Mouse (Mus musculus): ENCODE measurements at regions not wholly inside any gene's neighbourhood (a gene's known extent, or its start where the extent isn't known, plus 50 kb on each side); places are given as distances from the start of the nearest gene placed in this dataset.
"Not testable (repeated sequence)": the region's sequence is repeated elsewhere in the genome, so short reads cannot be mapped to it uniquely, and the experiment has no call there.

DNA sequence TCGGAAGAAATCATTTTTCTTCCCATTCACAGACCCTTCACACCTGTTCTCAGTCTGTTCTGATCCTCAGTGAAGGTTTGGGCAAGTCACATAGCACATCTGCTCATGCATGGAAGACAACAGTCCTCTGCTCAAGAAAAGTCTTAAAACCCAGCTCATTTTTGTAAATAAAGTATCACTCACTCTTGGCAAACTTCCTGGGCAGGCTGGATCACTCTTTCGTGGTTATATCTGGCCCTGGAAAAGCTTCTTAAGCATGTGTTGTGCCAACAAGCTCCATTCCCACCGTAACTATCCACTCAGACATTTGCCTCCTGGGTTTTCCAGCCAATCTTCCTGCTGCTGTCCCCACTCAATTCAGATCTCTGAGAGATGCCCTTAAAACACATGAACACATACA lies 103.2 kb upstream of the Cep85l start:
- no peak for DNase-seq (ENCODE audit: low spot score)

DNA sequence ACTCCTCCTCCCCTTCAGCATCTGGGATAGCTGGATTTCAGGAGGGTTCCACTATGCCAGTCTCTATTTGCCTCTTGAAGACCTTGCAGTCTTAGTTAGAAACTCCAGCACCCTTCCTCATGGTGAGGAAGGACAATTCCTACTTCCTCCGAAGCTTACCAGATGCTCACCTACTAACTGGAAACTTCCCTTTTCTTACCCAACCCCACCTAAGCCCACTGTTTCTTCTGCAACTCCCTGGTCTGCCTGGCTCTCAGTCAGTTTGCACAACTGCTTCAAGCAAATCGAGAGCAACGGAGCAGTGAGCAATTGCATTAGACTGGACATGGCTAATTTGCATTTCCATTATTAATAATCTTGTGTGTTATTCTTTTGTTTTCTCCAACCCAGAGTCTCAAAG lies 90.5 kb upstream of the Cep85l start:
- no peak for DNase-seq (ENCODE audit: low spot score)

DNA sequence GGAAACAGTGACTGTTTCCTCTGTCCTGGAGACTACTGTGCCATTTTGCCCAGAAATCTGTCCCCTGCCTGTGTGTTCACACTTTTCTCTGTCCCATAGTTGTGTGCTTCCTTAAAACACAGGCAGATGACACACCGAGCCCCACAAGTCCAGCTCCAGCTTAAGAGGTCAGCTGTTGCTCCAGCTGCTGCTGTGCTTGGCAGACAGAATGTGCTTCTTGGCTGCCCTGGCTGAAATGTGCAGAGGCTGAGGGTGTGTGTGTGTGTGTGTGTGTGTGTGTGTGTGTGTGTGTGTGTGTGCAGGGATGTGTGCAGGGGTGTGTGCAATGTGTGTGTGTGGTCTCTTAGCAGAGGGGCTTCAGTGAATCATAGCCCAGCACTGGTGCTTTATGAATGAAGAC lies 89.9 kb upstream of the Cep85l start:
- DNase-seq (ENCODE audit: low spot score): peak; percentile 54

DNA sequence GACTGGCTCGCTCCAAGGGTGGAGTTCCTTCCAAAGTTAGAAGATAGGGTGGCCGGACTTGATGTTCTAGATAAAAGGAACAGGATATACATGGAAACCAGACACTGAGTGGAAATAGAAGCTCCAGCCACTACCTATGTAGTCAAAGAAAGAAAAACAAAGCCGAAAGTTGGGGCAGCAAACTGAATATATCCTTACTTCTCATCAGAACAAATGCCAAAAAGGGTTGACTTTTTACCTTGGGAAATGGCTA lies 88.5 kb upstream of the Cep85l start:
- DNase-seq (ENCODE audit: low spot score): no peak

DNA sequence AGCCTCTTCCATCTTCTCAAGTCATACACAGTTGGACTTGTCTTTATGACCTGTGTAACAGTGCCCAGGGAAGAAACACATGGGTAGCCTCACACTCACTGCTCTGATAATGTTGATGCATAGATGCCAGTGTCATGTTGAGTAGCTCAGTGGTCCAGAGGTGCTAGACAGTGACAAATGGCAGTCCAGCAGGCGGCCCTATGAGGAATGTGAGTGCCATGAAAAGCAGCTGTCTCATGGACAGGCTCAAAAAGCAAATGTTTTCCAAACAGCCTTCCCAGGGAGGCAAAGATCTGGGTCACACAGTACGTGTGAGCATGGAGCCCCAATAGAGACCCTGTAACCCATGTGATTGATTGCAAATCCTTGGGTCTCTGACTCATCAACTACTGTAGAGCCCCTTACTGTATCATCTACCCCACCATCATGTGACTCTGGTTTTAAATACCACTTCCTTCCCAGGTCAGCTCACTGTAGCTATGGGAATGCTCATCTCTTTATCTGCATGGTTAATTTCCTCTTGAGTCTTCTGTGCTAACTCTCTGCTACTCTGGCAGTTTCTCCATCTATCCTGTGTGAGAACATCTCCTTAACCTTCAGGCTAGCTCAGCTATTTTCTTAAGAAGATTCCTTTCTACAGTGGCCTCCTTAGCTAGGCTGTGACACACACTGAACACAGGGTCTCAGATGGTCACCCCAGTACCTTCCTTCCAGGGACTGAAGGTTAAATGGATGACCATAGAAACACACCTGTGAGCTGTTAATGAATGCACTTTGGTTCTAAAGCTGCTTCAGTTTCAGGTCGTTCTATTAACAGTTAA lies 87.9 kb upstream of the Cep85l start:
- DNase-seq (ENCODE audit: low spot score): no peak

DNA sequence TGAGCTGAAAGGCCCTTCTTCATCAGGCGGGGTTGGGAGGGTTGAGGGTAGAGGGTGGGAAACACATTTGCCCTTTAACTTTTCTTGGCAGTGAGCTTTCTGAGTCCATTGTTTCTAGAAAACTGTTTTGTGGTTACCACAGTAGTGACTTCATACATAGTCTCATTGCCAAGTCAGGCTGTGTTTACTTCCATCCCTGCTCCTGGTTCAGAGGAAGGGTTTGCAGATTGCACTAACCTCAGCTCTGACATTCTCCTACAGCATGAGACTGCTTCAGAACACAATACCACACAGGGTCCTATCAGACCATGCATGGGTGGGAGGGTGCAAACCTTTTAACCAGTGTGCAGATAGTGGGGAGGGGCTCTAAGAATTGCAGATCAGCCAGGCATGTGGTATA lies 87.1 kb upstream of the Cep85l start:
- DNase-seq (ENCODE audit: low spot score): peak; percentile 63

DNA sequence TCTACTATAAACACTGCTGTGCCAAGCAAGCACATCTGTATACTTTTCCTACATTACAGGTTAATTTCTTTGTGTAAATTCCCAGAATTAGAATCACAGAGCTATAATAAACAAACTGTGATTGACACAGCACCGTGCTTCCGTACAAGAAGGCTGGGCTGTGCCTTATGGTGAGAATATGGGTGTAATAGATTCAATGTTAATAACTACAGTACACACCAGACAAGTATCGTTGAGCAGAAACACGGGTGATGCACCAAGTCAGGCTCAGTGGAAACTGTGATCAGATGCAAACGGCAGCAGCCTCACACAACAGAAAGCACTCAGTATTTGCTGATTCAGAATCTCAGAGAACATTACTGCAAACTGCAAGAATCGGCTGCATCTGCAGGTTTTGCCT lies 86.5 kb upstream of the Cep85l start:
- no peak for DNase-seq (ENCODE audit: low spot score)

DNA sequence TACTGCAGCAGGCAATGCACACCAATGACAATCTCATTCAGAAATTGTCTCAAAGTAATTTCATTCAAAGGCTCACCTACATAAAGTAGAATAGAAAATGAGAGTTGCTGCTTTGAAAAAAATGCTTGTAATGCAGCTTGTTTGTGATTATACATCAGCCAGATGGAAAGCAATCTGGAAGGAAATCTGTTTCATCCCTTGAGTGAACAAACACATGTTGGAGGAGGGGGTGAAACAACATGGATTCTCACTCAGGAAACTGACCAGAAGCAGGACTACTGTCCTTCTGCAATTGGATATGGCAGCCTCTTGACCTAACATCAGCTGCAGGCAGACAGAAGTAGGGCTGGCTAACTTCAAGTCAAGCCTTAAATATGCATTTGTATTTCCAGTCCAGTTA lies 84.8 kb upstream of the Cep85l start:
- no peak for DNase-seq (ENCODE audit: low spot score)

DNA sequence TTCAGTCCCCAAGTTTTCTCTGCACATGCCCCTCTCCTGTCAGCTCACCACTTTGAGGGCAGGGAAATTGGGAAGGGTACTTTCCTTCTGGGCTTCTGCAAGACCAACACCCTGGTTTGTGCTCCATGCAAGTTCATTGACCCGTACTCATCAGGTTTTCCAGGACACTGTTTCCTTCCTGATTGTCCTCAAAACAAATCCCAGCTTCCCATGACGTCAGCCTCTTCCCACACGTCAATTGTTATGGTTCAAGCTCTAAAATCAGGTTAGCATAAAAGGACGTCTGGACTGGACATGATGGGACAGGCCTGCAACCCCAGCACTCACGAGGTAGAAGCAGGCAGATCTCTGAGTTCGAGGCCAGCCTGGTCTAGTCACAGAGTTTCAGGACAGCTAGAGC lies 84.3 kb upstream of the Cep85l start:
- no peak for DNase-seq (ENCODE audit: low spot score)

DNA sequence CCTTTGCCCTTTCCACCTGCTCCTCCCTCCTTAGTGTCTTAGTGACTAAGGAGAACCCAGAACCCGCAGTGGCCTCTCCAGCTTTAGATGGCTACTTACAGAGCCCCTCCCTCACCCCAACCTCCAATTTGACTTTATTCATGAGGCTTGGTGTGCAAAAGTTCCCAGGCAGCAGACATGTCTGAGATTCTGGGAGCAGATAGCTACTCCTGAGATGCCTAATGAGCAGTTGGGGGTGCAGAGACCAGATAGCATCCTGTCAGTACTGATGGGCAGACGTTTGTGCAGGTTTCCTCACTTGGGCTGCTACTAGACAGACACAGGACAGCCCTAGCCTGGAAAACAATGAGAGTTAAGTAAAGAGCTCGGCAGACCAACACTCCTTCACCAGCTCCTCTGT lies 83.7 kb upstream of the Cep85l start:
- no peak for DNase-seq (ENCODE audit: low spot score)

DNA sequence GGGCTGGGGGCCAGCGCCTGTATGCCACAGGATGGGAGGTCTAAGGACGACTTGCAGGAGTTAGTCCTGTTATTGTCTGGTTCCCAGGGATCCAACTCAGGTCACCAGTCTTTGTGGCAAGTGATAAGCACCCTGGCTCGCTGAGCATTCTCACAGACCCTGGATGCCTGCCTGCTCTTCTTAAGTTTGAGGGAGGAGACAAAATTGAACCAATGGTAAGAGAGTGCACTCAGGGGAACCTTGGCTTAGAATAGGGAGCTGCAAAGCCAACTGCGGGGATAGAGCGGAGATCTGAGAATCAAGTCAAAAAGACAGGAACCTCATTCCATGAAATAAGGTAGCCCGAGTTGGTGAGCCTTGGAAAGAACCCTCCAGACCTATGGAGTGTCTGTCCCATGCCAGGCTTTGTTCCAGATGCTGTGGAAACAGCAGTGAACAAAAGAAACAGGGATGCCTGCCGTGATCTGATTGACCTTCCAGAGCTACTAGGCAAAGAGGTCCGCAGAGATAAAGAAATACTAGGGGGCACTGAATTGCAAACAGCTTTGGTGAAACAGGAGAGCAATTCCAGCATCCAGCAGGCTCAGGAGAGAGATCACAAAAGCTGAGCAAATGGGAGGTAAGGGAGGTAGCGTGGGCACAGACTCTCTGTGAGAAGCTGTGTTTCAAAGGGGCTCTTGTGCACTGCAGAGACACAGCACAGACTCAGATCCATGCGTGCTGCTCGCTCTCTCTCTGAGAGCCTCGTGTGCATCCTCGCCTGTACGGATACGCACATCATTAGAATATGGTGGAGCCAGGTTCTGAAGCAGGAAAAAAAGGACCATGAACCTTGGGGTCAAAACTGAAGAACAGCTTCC lies 82.9 kb upstream of the Cep85l start:
- DNase-seq (ENCODE audit: low spot score): peak; percentile 70

DNA sequence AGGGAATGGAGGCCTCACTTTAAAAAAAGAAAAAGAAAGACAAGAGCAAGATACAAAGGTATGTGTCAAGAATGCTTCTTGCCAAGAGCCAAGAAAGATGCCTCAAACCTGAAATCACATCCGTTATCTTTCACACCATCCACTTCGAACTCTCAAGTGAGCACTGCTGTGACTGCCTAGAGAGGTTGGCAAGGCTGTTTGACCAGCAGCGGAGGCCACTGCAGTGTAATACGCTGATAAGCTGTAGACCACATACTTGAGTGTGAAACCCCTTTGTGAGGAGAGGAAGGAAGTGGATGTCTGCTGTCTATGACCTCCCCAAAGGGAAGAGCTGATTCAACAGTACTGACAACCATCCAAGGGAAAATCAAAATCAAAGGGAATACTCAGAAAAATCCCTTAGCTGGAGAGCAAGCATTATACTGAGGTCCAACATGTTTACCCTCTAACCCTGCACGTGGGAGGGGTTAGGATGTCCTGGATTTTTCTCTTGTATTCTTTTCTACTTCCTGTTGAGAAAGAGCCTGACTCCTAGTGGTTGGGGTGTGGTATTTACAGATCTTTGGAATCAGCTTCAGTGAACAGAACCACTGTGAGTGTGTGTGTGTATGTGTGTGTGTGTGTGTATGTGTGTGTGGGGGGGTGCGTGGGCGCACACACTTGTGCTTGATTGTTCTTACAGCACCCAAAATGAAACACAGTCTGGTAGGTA lies 81.5 kb upstream of the Cep85l start:
- no peak for DNase-seq (ENCODE audit: low spot score)

DNA sequence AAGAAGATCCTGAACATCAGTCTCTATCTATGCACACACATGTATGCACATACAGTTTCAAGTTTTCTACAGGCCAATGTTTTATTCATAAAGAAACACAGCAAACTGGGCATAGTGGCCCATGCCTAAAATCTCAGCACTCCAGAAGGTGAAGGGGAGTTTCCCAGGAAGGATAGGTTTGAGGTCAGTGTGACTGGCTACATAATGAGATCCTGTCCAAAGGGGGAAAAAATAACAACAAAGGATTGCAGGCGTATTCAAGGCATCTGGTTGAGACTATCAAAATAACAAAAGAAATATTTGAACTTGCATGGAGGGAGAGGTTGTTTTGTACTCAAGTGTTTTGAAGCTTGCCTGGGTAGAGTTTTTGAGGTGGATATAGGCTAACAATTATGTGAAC lies 80.0 kb upstream of the Cep85l start:
- not testable (repeated sequence) for DNase-seq (ENCODE audit: low spot score)

DNA sequence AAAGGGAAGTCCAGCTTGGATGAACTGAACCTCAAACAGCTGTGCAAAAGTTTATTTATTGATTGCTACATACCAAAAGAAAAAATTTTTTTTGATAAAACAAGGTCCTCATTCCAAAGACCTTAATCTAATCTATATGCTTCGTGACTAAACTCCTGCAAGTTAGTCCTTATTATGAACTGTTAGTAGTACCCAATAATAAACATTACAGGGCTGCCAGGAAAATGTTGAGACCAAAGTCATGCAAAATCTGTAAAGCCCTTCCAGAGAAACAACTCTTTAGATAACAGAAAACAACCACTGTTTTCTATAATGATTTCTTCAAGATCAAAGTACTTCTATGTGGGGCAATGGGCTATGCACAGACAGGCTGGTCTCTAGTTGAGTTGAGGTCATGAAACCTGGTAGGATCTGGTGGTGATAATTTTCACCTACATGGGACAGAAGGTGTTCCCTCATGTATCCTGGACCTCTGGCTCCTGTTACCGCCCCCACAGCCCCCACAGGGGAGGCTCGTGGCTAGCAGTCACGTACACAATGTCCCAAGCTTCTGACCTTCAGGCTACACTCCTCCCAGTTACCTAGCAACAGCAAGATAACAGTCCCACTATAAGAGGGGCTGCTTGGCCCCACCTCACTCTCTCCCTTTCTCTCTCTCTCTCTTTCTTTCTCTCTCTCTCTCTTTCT lies 76.4 kb upstream of the Cep85l start:
- DNase-seq (ENCODE audit: low spot score): no peak

DNA sequence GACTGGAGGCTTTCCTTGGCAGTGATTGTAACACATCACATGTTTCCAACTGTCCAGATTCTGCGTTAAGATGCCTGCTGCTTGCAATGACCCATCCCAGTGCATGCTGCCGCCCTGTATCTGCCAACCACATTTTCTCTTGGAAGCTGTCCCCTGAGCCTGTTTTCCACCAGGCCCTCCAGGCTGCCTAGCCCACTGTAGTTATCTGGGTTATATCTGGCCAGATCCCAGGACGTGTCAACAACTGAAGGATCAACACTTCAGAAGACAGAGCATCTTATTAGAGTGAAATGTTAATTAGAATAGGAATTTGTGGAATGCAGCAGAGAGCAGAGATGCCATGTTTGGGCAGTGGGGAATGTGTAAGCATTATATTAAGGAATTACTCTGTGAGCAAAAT lies 65.0 kb upstream of the Cep85l start:
- no peak for DNase-seq (ENCODE audit: low spot score)

DNA sequence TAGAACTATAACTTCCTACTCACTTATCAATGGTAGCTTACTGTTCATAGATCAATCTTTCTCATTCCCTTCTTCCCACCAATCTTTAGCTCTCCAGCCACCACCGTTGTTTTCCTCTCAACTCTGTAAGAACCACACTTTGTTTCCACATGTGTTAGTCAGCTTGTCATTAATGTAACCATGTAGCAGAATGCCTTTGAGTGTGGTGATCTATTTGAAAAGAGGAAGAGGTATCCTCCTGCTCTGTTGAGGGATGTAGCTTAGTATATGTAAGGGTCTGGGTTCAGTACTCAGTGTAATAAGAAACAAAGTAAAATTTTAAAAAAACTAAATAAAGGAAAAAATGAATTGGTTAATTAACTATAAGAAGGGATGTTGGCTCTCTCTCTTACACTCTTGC lies 63.7 kb upstream of the Cep85l start:
- no peak for DNase-seq (ENCODE audit: low spot score)

DNA sequence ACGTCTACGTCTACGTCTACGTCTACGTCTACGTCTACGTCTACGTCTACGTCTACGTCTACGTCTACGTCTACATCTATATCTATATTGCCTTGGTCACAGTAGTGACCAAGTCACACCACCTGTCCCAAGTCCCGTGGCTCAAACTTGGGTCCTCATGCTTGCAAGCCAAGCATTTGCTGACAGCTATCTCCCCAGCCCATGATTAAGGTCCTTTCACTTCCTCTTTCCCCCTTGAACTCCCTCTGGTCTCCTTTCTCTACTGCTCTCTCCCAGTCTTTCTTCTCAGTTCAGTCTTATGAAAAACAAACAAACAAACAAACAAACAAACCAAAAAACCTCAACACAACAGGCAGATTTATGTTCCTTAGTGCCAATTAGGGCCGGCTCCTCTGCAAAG lies 63.2 kb upstream of the Cep85l start:
- DNase-seq (ENCODE audit: low spot score): no peak

DNA sequence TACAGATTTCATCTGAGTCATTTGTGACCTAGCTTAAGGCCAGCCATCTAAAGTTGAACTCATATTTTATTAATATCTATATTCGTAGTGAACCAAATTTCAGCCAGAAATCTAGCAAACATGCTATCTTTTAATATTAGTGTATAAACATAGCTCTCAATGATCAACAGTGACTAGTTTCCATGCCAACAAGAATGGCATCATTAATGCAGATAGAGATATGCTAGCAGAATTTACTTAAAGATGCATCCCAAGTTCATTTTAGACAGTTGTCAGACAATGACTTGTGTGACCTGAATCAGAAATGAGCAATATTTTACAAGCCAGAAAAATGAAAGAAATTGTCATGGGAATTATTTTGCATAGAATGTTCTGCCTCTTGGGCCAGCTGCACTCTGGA lies 60.5 kb upstream of the Cep85l start:
- no peak for DNase-seq (ENCODE audit: low spot score)

DNA sequence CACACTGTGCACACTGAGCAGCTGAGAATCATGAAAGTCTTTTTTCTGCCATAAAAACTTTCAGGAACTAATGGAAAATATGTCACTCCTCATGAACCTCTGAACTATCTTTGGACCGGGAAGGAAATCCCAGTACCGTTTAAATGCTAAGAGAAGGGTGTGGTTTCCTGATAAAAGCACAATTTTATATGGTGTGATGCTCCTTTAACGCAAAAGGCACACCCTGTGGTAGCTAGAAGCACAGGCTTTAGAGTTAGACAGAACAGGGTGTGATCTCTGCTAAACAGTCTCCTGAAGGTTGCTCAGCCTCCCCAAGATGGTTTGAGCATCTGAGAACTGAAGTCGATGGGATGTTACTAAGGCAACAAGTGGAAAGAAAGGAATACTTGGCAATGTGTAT lies 58.6 kb upstream of the Cep85l start:
- no peak for DNase-seq (ENCODE audit: low spot score)

DNA sequence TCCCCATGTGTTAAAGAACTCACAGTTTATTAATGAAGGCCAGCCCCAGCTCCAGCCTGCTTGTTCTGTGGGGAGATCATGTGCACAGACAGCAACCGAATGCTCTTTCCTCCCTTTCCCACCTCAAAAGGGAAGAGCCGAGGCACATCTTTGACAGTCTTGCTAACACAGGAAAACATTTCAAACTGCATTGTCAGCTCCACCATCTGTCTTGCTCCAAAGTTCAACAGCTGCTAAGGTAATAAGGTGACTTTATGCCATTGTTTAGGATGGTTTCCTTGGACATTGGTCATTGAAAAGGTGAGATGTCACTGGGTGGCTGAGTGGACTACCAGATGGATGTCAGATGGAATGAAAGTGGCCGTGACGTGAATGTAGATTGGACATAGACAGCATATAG lies 58.0 kb upstream of the Cep85l start:
- DNase-seq (ENCODE audit: low spot score): no peak

DNA sequence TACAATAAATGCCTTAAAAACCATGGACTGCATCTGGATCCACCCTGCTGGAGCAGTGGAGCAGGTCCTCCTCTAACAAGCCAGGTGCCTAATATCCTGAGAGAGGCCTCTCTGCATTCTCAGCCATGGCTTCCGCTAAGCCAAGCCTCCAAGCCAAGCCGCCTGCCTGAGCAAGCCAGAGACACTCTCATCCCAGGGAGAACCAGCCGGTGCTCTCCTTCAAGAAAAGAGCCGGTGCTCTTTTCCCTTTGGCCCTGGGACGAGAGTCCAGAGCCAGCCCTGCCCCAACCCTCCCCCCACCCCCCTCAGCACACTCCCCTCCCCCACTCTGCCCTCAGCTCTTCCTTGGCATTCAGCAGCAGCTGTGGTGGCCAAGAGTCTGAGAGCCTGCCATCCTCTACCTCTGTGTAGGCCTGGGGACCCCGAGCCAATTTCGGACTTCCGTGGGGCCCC lies 56.3 kb upstream of the Cep85l start:
- DNase-seq (ENCODE audit: low spot score): no peak

All from gastrocnemius, adult 18-20 months (tissue).